8 mouse cellular contexts compared by ENCODE assay signal in genomic region chr4:156076911-156077382, GRCm38 (mm10). TPM values are rescaled to one million over a fixed set of nuclear protein-coding genes. Genes with fewer than 3 reads are reported as not detected.
DNase-seq lines count a peak whose midpoint lies in the region; ATAC-seq lines count a peak whose summit lies in the region.

No protein-coding gene starts in this region.

- peak overlapping the region; percentile 39 for H3K4me3 ChIP-seq in lung, embryonic 15.5 days
- peak overlapping the region; percentile 43 for H3K4me3 ChIP-seq in forebrain, embryonic 16.5 days (replicated peaks; ENCODE audit: low read length)
- H3K4me3 ChIP-seq in liver, embryonic 16.5 days (ENCODE audit: low read depth, low read length) = peak overlapping the region; percentile 55

- no peaks in the 10 kb centered on the region for H3K9me3 ChIP-seq in lung, embryonic 15.5 days
- H3K9me3 ChIP-seq in forebrain, embryonic 16.5 days (ENCODE audit: control insufficient read depth, low read length) = no peaks in the 10 kb centered on the region
- no peaks in the 10 kb centered on the region for H3K9me3 ChIP-seq in liver, embryonic 16.5 days (replicated peaks; ENCODE audit: control insufficient read depth, low read length)

- H3K4me2 ChIP-seq in lung, embryonic 15.5 days = peak overlapping the region; percentile 82
- H3K4me2 ChIP-seq in forebrain, embryonic 16.5 days (ENCODE audit: low read length) = peak overlapping the region; percentile 68
- H3K4me2 ChIP-seq in liver, embryonic 16.5 days (ENCODE audit: low read depth, low read length) = peak overlapping the region; percentile 70

- no peak; the same call in 1 of the 2 replicates for ATAC-seq in lung, embryonic 15.5 days (ENCODE audit: borderline replicate concordance, extremely low read depth, low FRiP score, low TSS enrichment)
- ATAC-seq in forebrain, embryonic 16.5 days = no peak
- no peak; the same call in 1 of the 2 replicates for ATAC-seq in liver, embryonic 16.5 days (ENCODE audit: low read depth)
- ATAC-seq in frontal cortex, adult (ENCODE audit: low TSS enrichment) = no peak

- peaks cover 13% of the 10 kb centered on the region; the same call in 1 of the 2 replicates for H3K27me3 ChIP-seq in lung, embryonic 15.5 days
- H3K27me3 ChIP-seq in forebrain, embryonic 16.5 days (replicated peaks; ENCODE audit: control insufficient read depth, insufficient read depth, low read length) = peaks cover 14% of the 10 kb centered on the region
- peaks cover 13% of the 10 kb centered on the region for H3K27me3 ChIP-seq in liver, embryonic 16.5 days (ENCODE audit: control insufficient read depth, insufficient read depth, low read depth, low read length)

- no peaks in the 10 kb centered on the region for H3K36me3 ChIP-seq in lung, embryonic 15.5 days
- H3K36me3 ChIP-seq in forebrain, embryonic 16.5 days (ENCODE audit: control insufficient read depth, insufficient read depth) = no peaks in the 10 kb centered on the region
- H3K36me3 ChIP-seq in liver, embryonic 16.5 days (ENCODE audit: control insufficient read depth, insufficient read depth) = no peaks in the 10 kb centered on the region

- peaks cover 24% of the 10 kb centered on the region for H3K4me1 ChIP-seq in lung, embryonic 15.5 days
- peaks cover 10% of the 10 kb centered on the region for H3K4me1 ChIP-seq in forebrain, embryonic 16.5 days (replicated peaks; ENCODE audit: control insufficient read depth, insufficient read depth, low read length)
- H3K4me1 ChIP-seq in liver, embryonic 16.5 days (ENCODE audit: control insufficient read depth, low read depth, low read length) = peaks cover 10% of the 10 kb centered on the region

- WGBS in lung, embryonic 15.5 days = 7% methylated on average over 8 of the region's 8 CpGs
- WGBS in forebrain, embryonic 16.5 days = 12% methylated on average over 8 of the region's 8 CpGs
- 9% methylated on average over 8 of the region's 8 CpGs for whole genome bisulfite sequencing in liver, embryonic 16.5 days (ENCODE audit: insufficient replicate concordance)

- H3K27ac ChIP-seq in lung, embryonic 15.5 days = peak overlapping the region; percentile 90
- no peak overlapping the region for H3K27ac ChIP-seq in forebrain, embryonic 16.5 days (ENCODE audit: low read length)
- H3K27ac ChIP-seq in liver, embryonic 16.5 days (ENCODE audit: low read length) = no peak overlapping the region

- DNase-seq in lung, postnatal 14 days = no peak
- DNase-seq in thymus, postnatal 10 days (ENCODE audit: low spot score in 2 of 2) = peak; percentile 30 to 48
- no peak for DNase-seq in adrenal gland, postnatal 4 days (ENCODE audit: low spot score in 2 of 2)
- DNase-seq in ovary, adult 18-20 months (ENCODE audit: low spot score) = no peak

- H3K9ac ChIP-seq in lung, embryonic 15.5 days = peak overlapping the region; percentile 31; the same call in 1 of the 2 replicates
- no peak overlapping the region for H3K9ac ChIP-seq in forebrain, embryonic 16.5 days (replicated peaks; ENCODE audit: low read depth, low read length)
- no peak overlapping the region; the same call in 1 of the 2 replicates for H3K9ac ChIP-seq in liver, embryonic 16.5 days (ENCODE audit: low read depth, low read length)

RNA-seq across cellular contexts. Expression of gene Ttll10, which starts 17.7 kb away (rescaled TPM):
- polyA plus RNA-seq in lung, embryonic 15.5 days (2015; fragmentation: Nextera tagmentation; extraction: Ambion mirVana) = 2.9 TPM in 2 replicates
- not detected in 2 replicates for polyA plus RNA-seq in forebrain, embryonic 16.5 days (2015; fragmentation: Nextera tagmentation; extraction: Ambion mirVana)
- 0.29 and 0.33 TPM in 2 replicates for polyA plus RNA-seq in liver, embryonic 16.5 days (2015; fragmentation: Nextera tagmentation; extraction: Ambion mirVana)
- total RNA-seq in adrenal gland, postnatal 4 days (2021) = 1 to 10 TPM in 1 of 2 experiments, under 1 TPM in 1; 0.59 to 5.0 TPM

RNA-seq across cellular contexts. Expression of gene 9430015G10Rik, which starts 32.8 kb away (rescaled TPM):
- 40.2 and 43.4 TPM in 2 replicates for polyA plus RNA-seq in lung, embryonic 15.5 days (2015; fragmentation: Nextera tagmentation; extraction: Ambion mirVana)
- polyA plus RNA-seq in forebrain, embryonic 16.5 days (2015; fragmentation: Nextera tagmentation; extraction: Ambion mirVana) = 43.2 and 45.8 TPM in 2 replicates
- 11.4 and 13.4 TPM in 2 replicates for polyA plus RNA-seq in liver, embryonic 16.5 days (2015; fragmentation: Nextera tagmentation; extraction: Ambion mirVana)
- 10 to 100 TPM; 18.1 to 21.1 TPM for total RNA-seq in adrenal gland, postnatal 4 days (2021)

RNA-seq across cellular contexts. Expression of gene Tnfrsf18, which starts 51.0 kb away (rescaled TPM):
- 1.6 and 2.7 TPM in 2 replicates for polyA plus RNA-seq in lung, embryonic 15.5 days (2015; fragmentation: Nextera tagmentation; extraction: Ambion mirVana)
- polyA plus RNA-seq in forebrain, embryonic 16.5 days (2015; fragmentation: Nextera tagmentation; extraction: Ambion mirVana) = 0.60 and 1.5 TPM in 2 replicates
- polyA plus RNA-seq in liver, embryonic 16.5 days (2015; fragmentation: Nextera tagmentation; extraction: Ambion mirVana) = 0.58 and 0.68 TPM in 2 replicates
- under 1 TPM in 1 of 2 experiments, not detected in 1; 0.39 TPM for total RNA-seq in adrenal gland, postnatal 4 days (2021)

RNA-seq across cellular contexts. Expression of gene Rnf223, which starts 53.4 kb away (rescaled TPM):
- 0.15 and 0.29 TPM in 2 replicates for polyA plus RNA-seq in lung, embryonic 15.5 days (2015; fragmentation: Nextera tagmentation; extraction: Ambion mirVana)
- polyA plus RNA-seq in forebrain, embryonic 16.5 days (2015; fragmentation: Nextera tagmentation; extraction: Ambion mirVana) = 0.42 and 0.73 TPM in 2 replicates
- polyA plus RNA-seq in liver, embryonic 16.5 days (2015; fragmentation: Nextera tagmentation; extraction: Ambion mirVana) = 0.06 and 0.09 TPM in 2 replicates
- total RNA-seq in adrenal gland, postnatal 4 days (2021) = under 1 TPM; 0.20 to 0.22 TPM

Comparison
In these comparisons a context has a peak if more than half of its experiments do, and no peak if none do; other contexts are left out.
1. DNase-seq: peak in thymus, postnatal 10 days (2 of 2); none in lung, postnatal 14 days (single experiment), adrenal gland, postnatal 4 days (0 of 2) and ovary, adult 18-20 months (single experiment).
2. Peak in every context shown above with its lines, with median percentiles within 50 percentile points of each other: H3K4me2 ChIP-seq and H3K4me3 ChIP-seq.